Mouse (Mus musculus) heart, adult 2 months (tissue): ENCODE measurements at regions not wholly inside any gene's neighbourhood (a gene's known extent, or its start where the extent isn't known, plus 50 kb on each side); places are given as distances from the start of the nearest gene placed in this dataset.

ENCODE experiments used
- CTCF ChIP-seq: fragments of 200-600 bp; IDR thresholded peaks from 2 replicates; pipeline ENCODE4 v1.8.1; 2022; ENCODE audit warnings: antibody characterized with exemption, mild to moderate bottlenecking, moderate library complexity
- EP300 ChIP-seq: fragments of 200-500 bp; IDR thresholded peaks from 2 replicates; pipeline ENCODE4 v1.6.1; 2011; ENCODE audit warnings: low read depth, low read length, control low read depth; ENCODE audit not compliant: insufficient read depth

- TF ChIP-seq CTCF: no peak
- no peak for TF ChIP-seq EP300
Observed at GRCm38 (mm10) chr12:9924561-9924960, 354.6 kb downstream of the Osr1 start.
